Mouse (Mus musculus) liver, embryonic 14.5 days (tissue): Measurements from ENCODE around the gene Olfr872. TPM values are rescaled to one million over a fixed set of nuclear protein-coding genes. Genes with fewer than 3 reads are reported as not detected.
"Not testable (repeated sequence)": the region's sequence is repeated elsewhere in the genome, so short reads cannot be mapped to it uniquely, and the experiment has no call there.

ENCODE experiments used
- ATAC-seq: fragments of 200-750 bp; cut with Nextera tagmentation; 2 replicates; pipeline ENCODE4 v1.8.0; 2017; ENCODE audit warnings: moderate number of reproducible peaks, mild to moderate bottlenecking, moderate library complexity; ENCODE audit not compliant: insufficient read depth
- DNase-seq, 3 experiments: peaks; one replicate each; pipeline ENCODE4 v3.0.0-alpha.2; 2012 to 2013; ENCODE audit warnings: low read depth in 3 of 3, low spot score in 3 of 3
- H3K27ac ChIP-seq: fragments of 300-500 bp; sonication (generic); 2 replicates; pipeline ENCODE4 v1.5.1; 2014; ENCODE audit warnings: moderate library complexity, mild to moderate bottlenecking, control low read depth, inconsistent platforms
- H3K27me3 ChIP-seq: fragments of 300-500 bp; sonication (generic); 2 replicates; pipeline ENCODE4 v1.6.1; 2014; ENCODE audit warnings: mild to moderate bottlenecking, low read length, moderate library complexity; ENCODE audit not compliant: control insufficient read depth, insufficient read depth
- H3K36me3 ChIP-seq: fragments of 300-500 bp; sonication (generic); replicated peaks from 2 replicates; pipeline ENCODE4 v1.6.1; 2014; ENCODE audit warnings: low read depth; ENCODE audit not compliant: control insufficient read depth, insufficient read depth
- H3K4me1 ChIP-seq, 2 experiments: fragments of 200-500 bp in 1 of 2; fragments of 300-500 bp in 1 of 2; sonication (generic) in 1 of 2; replicated peaks; 2 replicates each; pipeline ENCODE4 v1.6.1; 2012 to 2014; ENCODE audit warnings: antibody characterized with exemption in 1 of 2, inconsistent platforms in 1 of 2, low read length in 1 of 2; ENCODE audit not compliant: control insufficient read depth in 2 of 2, insufficient read depth in 2 of 2
- H3K4me2 ChIP-seq: fragments of 300-500 bp; sonication (generic); 2 replicates; pipeline ENCODE4 v1.6.1; 2014; ENCODE audit warnings: low read depth, mild to moderate bottlenecking, control low read depth, moderate library complexity
- H3K4me3 ChIP-seq, 2 experiments: fragments of 200-500 bp in 1 of 2; fragments of 300-500 bp in 1 of 2; sonication (generic) in 1 of 2; 2 replicates each; pipeline ENCODE4 v1.5.1; 2012 to 2014; ENCODE audit warnings: low read depth in 2 of 2, low read length in 2 of 2, mild to moderate bottlenecking in 2 of 2, control low read depth in 1 of 2, inconsistent platforms in 1 of 2, moderate library complexity in 1 of 2; ENCODE audit not compliant: insufficient read depth in 1 of 2
- H3K9ac ChIP-seq: fragments of 300-500 bp; sonication (generic); replicated peaks from 2 replicates; pipeline ENCODE4 v1.6.1; 2014; ENCODE audit warnings: mild to moderate bottlenecking, control low read depth, moderate library complexity
- H3K9me3 ChIP-seq: fragments of 300-500 bp; sonication (generic); 2 replicates; pipeline ENCODE4 v1.6.1; 2016; ENCODE audit warnings: low read length, mixed read lengths; ENCODE audit not compliant: control insufficient read depth
- CTCF ChIP-seq: IDR thresholded peaks from 2 replicates; pipeline ENCODE4 v1.5.1; 2016; ENCODE audit warnings: antibody characterized with exemption, low read depth, control low read depth
- EP300 ChIP-seq: IDR thresholded peaks from 2 replicates; pipeline ENCODE4 v1.6.1; 2016; ENCODE audit warnings: antibody characterized with exemption, low read depth
- WGBS: fragments of 180-500 bp; shearing (Covaris S2); extraction: QIAGEN DNeasy Blood & Tissue Kit; methylation state at CpG from one replicate; pipeline ENCODE4 v1.1.7; 2014; ENCODE audit not compliant: insufficient replicate concordance; 5-methylcytosine and 5-hydroxymethylcytosine counted together
- polyA plus RNA-seq, 2 experiments: library from polyadenylated mRNA; depleted of rRNA in 1 of 2; stranded (reverse) in 1 of 2; unstranded in 1 of 2; fragments of >200 nt; fragmentation: Nextera tagmentation in 1 of 2; extraction: Ambion mirVana in 1 of 2; gene quantifications; 2 replicates each; pipeline versions ENCODE4 v1.2.1 to v1.2.3; 2012 to 2014

Olfr872 gene
- not detected in 2 replicates for polyA plus RNA-seq (2012; rRNA removed)
- polyA plus RNA-seq (2014; fragmentation: Nextera tagmentation; extraction: Ambion mirVana) = not detected in 2 replicates

GRCm38 (mm10) chr9:20236819-20237218 lies at the start of gene Olfr872:
Olfr872 (plus strand) TSS chr9:20237119.
- no peaks in the 10 kb centered on the region for H3K4me1 ChIP-seq
- ATAC-seq (no peak), DNase-seq (no peak)
- no peak within 1 kb of the TSS for H3K27ac ChIP-seq
- H3K4me3 ChIP-seq = no peak within 1 kb of the TSS
- H3K9me3 ChIP-seq = no peaks in the 10 kb centered on the region
- H3K36me3 ChIP-seq = no peaks in the 10 kb centered on the region
- no peak for TF ChIP-seq CTCF
- no peak for TF ChIP-seq EP300
- no peak within 1 kb of the TSS for H3K4me2 ChIP-seq
- no peaks in the 10 kb centered on the region for H3K27me3 ChIP-seq
- no peak within 1 kb of the TSS for H3K9ac ChIP-seq

- DNase-seq (no peak), ATAC-seq (no peak)
- no peak overlapping the region for H3K27ac ChIP-seq
- no peaks in the 10 kb centered on the region for H3K9me3 ChIP-seq
- H3K9ac ChIP-seq = no peak overlapping the region
- WGBS = 59% methylated on average over 1 of the region's 1 CpGs
- H3K27me3 ChIP-seq = no peaks in the 10 kb centered on the region
- H3K36me3 ChIP-seq = no peaks in the 10 kb centered on the region
- no peak overlapping the region for H3K4me3 ChIP-seq
- no peak overlapping the region for H3K4me2 ChIP-seq
- TF ChIP-seq EP300 = no peak
- TF ChIP-seq CTCF = no peak
- no peaks in the 10 kb centered on the region for H3K4me1 ChIP-seq
Measured at GRCm38 (mm10) chr9:20202131-20202530, 34.8 kb upstream of the Olfr872 start.

- not testable (repeated sequence) for H3K36me3 ChIP-seq, H3K4me1 ChIP-seq, ATAC-seq, H3K27ac ChIP-seq, H3K4me3 ChIP-seq, H3K27me3 ChIP-seq, H3K9ac ChIP-seq, H3K4me2 ChIP-seq, H3K9me3 ChIP-seq, DNase-seq
- WGBS = 48% methylated on average over 7 of the region's 7 CpGs
Measured at GRCm38 (mm10) chr9:20203413-20203984, 33.4 kb upstream of the Olfr872 start.

GRCm38 (mm10) chr9:20210812-20211211 lies 26.1 kb upstream of the Olfr872 start:
- ATAC-seq (no peak), DNase-seq (no peak)
- Histone ChIP-seq H3K4me3 (no peak overlapping the region), H3K36me3 (no peaks in the 10 kb centered on the region), H3K27ac (no peak overlapping the region), H3K9ac (no peak overlapping the region), H3K4me2 (no peak overlapping the region), H3K27me3 (no peaks in the 10 kb centered on the region), H3K4me1 (no peaks in the 10 kb centered on the region), H3K9me3 (no peaks in the 10 kb centered on the region)
- TF ChIP-seq EP300 (no peak), CTCF (no peak)
- WGBS = 11% methylated on average over 1 of the region's 1 CpGs

- Histone ChIP-seq H3K27ac (no peak overlapping the region), H3K27me3 (no peaks in the 10 kb centered on the region), H3K4me3 (no peak overlapping the region), H3K36me3 (no peaks in the 10 kb centered on the region), H3K9ac (no peak overlapping the region), H3K4me2 (no peak overlapping the region), H3K9me3 (no peaks in the 10 kb centered on the region), H3K4me1 (no peaks in the 10 kb centered on the region)
- 46% methylated on average over 2 of the region's 2 CpGs for WGBS
- DNase-seq = no peak
- ATAC-seq = no peak
- TF ChIP-seq EP300 (no peak), CTCF (no peak)
Measured at GRCm38 (mm10) chr9:20211477-20211876, 25.4 kb upstream of the Olfr872 start.
